Mouse (Mus musculus) gastrocnemius, adult 8-10 months (tissue): ENCODE data around the gene Cep170b. TPM values are rescaled to one million over a fixed set of nuclear protein-coding genes. Genes with fewer than 3 reads are reported as not detected.

Experiments
- DNase-seq, 2 experiments: peaks; one replicate each; pipeline ENCODE4 v3.0.0; 2022; ENCODE audit warnings: low spot score in 2 of 2
- total RNA-seq, 4 experiments: library from RNA; stranded (reverse); gene quantifications; 2 replicates each; pipeline ENCODE4 v1.2.4; 2022

Cep170b gene
- total RNA-seq, 4 experiments from 2014 or later: 9.8 to 18.4 (median 12.5) TPM

DNA sequence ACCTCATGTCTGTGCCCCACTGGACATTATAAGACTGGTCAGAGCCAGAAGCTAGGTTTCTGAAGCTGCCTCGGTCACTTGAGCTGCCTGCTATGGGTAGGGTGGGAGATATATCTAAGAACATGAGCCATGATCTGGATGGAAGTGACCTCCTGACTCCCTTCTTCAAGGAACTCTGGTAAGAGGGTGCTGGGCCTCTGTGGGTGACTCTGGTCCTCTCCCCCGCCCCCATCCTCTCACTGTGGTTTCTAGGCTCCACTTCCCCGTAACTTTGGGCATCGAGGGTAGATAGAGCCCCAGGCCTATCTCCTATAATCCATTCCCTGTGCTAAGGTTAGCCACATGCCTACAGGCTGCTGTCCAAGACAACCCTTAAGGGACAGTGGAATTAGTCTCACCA lies 41.2 kb downstream of the Cep170b start:
- DNase-seq: no peak

DNA sequence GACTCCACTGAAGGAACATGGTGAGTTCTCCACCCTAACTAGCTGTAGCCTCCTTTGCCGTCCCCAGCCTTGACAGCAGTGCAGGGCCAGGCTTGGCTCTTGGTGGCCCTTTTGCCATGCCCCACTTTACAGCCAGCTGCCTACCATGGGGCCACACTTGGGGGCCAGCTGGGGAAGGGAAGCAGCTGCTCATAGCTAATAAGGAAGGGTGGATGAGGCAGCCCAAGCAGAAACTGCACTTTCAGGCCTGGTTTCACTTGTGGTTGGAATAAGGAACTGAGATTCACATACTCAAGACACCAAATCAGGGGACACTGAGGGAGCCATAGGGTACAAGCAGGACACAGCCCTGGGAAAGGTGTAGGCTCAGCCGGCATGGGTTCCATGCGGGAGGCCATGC lies 41.8 kb downstream of the Cep170b start:
- peak in 1 of 2 experiments; percentile 1 for DNase-seq

DNA sequence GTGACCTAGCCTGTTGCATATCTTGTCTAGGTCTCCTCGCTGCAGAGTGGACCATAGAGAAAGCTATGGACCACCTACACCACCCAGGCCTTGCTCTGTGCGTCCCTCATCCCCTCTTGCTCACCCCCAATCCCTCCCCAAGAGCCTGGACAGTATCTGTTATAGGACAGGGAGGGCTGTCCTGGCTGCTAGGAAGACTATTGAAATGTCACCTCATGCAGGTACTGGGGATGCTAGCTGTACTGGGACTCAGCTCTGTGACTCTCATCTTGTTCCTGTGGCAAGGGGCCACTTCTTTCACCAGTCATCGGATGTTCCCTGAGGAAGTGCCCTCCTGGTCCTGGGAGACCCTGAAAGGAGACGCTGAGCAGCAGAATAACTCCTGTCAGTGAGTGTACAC lies 42.9 kb downstream of the Cep170b start:
- DNase-seq: no peak

GRCm38 (mm10) chr12:112764141-112764540 lies 43.9 kb downstream of the Cep170b start:
- DNase-seq: no peak

DNA sequence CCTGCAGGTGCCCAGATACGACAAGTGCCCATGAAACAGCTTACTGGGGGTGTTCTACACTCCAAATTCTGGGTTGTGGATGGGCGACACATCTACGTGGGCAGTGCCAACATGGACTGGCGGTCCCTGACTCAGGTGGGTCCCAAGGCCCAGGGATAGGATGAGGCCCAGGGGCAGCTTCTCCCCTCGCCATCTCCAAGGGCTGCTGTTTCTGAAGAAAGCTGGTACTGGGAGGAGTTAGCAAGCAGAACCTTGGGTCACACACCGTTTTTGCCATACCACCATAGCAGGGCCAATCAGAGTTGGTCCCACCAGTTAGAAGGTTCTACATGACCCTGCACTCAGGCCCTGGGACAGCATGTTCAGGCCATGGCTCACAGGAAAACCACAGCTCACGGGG lies 44.7 kb downstream of the Cep170b start:
- DNase-seq: no peak

DNA sequence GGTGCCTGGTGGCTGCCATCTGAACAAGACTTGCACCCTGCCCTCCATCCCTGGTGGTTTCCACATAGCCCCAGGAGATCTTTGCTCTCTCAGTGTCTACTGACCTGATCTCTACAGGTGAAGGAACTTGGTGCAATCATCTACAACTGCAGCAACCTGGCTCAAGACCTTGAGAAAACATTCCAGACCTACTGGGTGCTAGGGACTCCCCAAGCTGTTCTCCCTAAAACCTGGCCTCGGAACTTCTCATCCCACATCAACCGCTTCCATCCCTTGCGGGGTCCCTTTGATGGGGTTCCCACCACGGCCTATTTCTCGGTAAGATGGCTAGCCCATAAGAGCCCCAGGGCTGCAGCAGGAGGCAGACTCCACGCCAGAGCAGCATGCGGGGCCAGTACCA lies 46.3 kb downstream of the Cep170b start:
- no peak for DNase-seq

- DNase-seq: no peak
These were observed 47.0 kb downstream of the Cep170b start for GRCm38 (mm10) chr12:112767036-112767890.

DNA sequence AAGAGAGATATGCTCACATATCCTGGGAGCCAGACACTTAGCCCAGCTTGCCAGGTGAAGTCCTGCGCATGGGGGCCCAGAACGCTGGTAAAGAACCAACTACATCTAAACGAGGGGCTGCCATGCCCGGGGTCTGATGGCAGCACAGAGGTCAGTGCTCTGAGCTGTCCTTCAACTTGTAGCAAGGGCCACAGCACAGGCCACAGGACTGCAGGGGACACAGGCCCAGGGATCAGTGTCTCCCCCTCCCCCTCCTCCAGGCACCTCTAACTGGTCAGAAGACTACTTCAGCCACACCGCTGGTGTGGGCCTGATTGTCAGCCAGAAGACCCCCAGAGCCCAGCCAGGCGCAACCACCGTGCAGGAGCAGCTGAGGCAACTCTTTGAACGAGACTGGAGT lies 47.9 kb downstream of the Cep170b start:
- DNase-seq: no peak

- no peak for DNase-seq
These were observed 48.8 kb downstream of the Cep170b start for GRCm38 (mm10) chr12:112769031-112769430.

- no peak for DNase-seq
These were observed 49.5 kb downstream of the Cep170b start for GRCm38 (mm10) chr12:112769751-112770150.

- DNase-seq: no peak
These were observed 50.1 kb downstream of the Cep170b start for GRCm38 (mm10) chr12:112770396-112770795.

- DNase-seq: no peak
These were observed 52.1 kb downstream of the Cep170b start for GRCm38 (mm10) chr12:112772306-112772705.

DNA sequence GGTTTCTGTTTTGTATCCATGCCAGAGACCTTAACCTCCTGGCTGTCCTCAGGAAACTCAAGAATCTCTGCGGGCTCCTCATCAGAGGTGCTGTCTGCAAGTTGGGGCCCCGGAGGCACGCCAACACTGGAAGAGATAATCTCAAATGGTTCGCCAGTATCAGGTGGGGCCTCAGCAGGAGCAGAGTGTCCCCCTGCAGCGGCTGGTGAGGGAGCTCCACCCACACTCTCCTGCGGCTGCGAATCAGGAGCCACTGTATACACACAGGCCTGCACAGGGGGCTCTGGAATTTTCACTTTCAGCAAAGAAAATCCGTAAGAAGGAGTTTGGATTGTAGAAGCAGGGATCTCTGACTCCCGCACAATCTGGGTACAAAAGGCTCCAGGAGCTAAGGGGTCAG lies 53.1 kb downstream of the Cep170b start:
- DNase-seq: no peak

DNA sequence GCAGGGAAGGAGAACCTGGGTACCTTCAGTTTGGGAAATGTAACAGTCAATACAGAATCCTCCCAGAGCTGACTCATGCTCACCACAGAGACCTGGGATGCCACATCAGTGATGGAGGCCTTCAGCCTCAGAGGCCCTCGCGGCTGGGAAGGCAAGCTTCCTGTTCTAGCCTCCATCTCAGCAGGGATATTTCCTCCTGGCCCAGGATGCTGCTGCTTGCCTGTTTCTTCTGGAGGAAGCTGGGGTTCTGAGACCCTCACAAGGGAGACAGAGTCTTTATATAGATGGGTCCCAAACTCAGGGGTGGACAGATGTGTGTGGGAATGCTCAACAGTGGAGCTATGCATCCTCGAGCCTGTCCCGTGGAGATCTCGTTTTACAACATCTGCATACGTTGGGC lies 53.8 kb downstream of the Cep170b start:
- no peak for DNase-seq

DNA sequence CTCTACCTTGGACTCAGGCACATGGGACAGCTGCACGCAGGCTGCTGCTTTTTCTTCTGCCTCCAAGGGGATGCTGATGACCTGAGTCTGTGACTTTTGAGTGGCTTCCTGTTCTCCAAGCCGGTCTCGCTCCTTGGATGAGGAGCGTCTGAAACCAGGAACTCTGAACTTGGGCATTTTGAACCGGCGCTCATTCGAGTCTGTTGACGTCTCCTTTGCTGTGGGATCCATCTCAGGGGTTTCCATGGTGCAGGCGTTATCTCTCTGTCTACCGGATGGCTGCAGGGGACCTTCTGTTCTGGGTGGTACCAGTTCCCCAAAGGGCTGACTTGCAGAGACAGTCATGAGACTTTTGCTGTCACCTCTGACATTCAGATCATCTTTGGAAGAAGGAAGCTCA lies 54.2 kb downstream of the Cep170b start:
- no peak for DNase-seq

GRCm38 (mm10) chr12:112791026-112791425 lies 70.8 kb downstream of the Cep170b start:
- DNase-seq: no peak

GRCm38 (mm10) chr12:112793601-112794355 lies 73.5 kb downstream of the Cep170b start:
- peak in 1 of 2 experiments; percentile 37 for DNase-seq

DNA sequence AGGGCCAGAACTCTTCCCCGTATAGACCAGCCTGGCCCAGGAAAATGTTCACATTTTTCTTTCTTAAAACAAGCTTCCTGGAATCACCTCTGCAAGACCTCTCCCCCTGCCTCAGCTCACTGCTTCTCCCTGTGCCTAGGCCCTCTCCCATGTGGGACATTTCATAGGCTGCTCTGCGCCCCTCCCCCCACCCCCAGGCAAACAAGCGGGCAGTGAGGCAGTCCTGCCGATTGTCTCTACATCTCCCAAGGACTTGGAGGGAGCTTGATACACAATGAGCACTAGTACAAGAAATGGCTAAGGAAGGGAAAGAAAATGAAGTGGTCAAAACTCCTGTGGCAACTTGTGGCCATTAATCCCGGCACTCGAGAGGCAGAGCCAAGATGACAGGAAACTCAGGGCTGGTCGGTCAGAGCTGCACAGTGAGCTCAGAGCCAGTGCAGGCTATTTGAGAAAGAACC lies 74.1 kb downstream of the Cep170b start:
- no peak for DNase-seq

GRCm38 (mm10) chr12:112794998-112795397 lies 74.7 kb downstream of the Cep170b start:
- no peak for DNase-seq

DNA sequence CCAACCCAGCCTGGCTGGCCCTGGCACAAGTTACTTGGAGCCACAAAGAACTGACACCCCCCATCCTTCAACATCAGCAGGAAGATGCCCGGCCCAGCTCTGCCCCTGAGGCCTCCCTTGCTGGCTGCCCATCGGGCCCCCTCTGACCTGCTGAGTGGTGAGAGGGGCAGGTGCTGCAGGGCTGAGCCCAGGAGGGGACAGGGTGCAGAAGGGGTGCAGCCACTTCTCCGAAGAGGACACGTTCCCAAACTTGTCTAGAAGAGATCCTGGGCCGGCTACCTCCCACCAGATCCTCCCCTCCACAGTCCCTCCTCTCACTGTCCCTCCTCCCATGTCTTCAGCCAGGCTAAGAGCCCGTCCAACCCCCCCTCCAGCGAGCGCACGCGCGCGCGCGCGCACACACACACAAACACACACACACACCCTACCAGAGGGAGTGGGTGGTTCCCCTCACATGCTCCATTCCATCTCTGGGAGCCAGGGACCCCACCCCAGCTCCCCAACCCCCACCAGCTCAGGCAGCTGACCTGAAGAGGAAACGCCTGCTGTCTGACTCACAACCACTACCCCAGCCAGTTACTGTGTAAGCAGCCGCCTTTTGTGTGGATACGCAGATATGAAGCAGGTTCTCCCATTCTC lies 75.3 kb downstream of the Cep170b start:
- peak; percentile 52 to 60 for DNase-seq
